Mouse (Mus musculus) midbrain, embryonic 11.5 days (tissue): ENCODE measurements around the gene Irak3. TPM values are rescaled to one million over a fixed set of nuclear protein-coding genes. Genes with fewer than 3 reads are reported as not detected.

Source experiments
- ATAC-seq: fragments of 200-750 bp; cut with Nextera tagmentation; 2 replicates; pipeline ENCODE4 v1.8.0; 2017; ENCODE audit warnings: moderate TSS enrichment, moderate library complexity; ENCODE audit not compliant: low FRiP score
- DNase-seq: peaks from one replicate; pipeline ENCODE4 v3.0.0; 2015; ENCODE audit warnings: low spot score; ENCODE audit errors: missing footprints
- H3K27ac ChIP-seq: fragments of 300-500 bp; sonication (generic); 2 replicates; pipeline ENCODE4 v1.5.1; 2014; ENCODE audit warnings: low read depth, low read length
- H3K27me3 ChIP-seq: fragments of 300-500 bp; sonication (generic); 2 replicates; pipeline ENCODE4 v1.6.1; 2014; ENCODE audit warnings: mild to moderate bottlenecking, low read length, moderate library complexity, mixed read lengths; ENCODE audit not compliant: control insufficient read depth, insufficient read depth
- H3K36me3 ChIP-seq: fragments of 300-500 bp; sonication (generic); 2 replicates; pipeline ENCODE4 v1.6.1; 2014; ENCODE audit warnings: mild to moderate bottlenecking, low read length, moderate library complexity, mixed read lengths; ENCODE audit not compliant: control insufficient read depth, insufficient read depth
- H3K4me1 ChIP-seq: fragments of 300-500 bp; sonication (generic); 2 replicates; pipeline ENCODE4 v1.6.1; 2014; ENCODE audit warnings: low read length; ENCODE audit not compliant: control insufficient read depth, insufficient read depth
- H3K4me2 ChIP-seq: fragments of 300-500 bp; sonication (generic); 2 replicates; pipeline ENCODE4 v1.6.1; 2014; ENCODE audit warnings: mild to moderate bottlenecking, moderate library complexity
- H3K4me3 ChIP-seq: fragments of 300-500 bp; sonication (generic); 2 replicates; pipeline ENCODE4 v1.5.1; 2014; ENCODE audit warnings: low read depth, low read length
- H3K9ac ChIP-seq: fragments of 300-500 bp; sonication (generic); 2 replicates; pipeline ENCODE4 v1.6.1; 2014; ENCODE audit warnings: low read length
- H3K9me3 ChIP-seq: fragments of 300-500 bp; sonication (generic); 2 replicates; pipeline ENCODE4 v1.6.1; 2016; ENCODE audit warnings: low read length; ENCODE audit not compliant: control insufficient read depth
- WGBS: fragments of 180-500 bp; shearing (Covaris S2); extraction: QIAGEN DNeasy Blood & Tissue Kit; methylation state at CpG from one replicate; pipeline ENCODE4 v1.1.7; 2014; 5-methylcytosine and 5-hydroxymethylcytosine counted together
- polyA plus RNA-seq: library from polyadenylated mRNA; unstranded; fragments of >200 nt; fragmentation: Nextera tagmentation; extraction: Ambion mirVana; gene quantifications from 2 replicates; pipeline ENCODE4 v1.2.1, GENCODE M21; 2014

Irak3 gene
- polyA plus RNA-seq, 1 experiment from 2014 or later = 1.2 TPM

DNA sequence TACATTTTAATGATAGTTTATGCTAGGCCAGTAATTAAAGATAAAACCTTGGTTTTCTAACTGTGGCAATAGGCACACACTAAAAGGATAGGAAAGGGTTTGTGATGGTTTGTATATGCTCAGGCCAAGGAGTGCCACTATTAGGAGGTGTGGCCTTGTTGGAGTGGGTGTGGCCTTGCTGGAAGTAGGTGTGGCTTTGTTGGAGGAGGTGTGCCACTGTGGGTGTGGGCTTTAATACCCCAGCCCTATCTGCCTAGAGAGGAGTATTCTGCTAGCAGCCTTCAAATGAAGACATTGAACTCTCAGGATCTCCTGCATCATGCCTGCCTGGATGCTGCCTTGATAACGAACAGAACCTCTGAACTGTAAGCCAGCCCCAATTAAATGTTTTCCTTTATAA, 101.1 kb downstream of the Irak3 start:
- H3K27me3 ChIP-seq = no peaks in the 10 kb centered on the region
- H3K9me3 ChIP-seq = no peaks in the 10 kb centered on the region
- no peak for ATAC-seq
- H3K36me3 ChIP-seq = no peaks in the 10 kb centered on the region
- no peak overlapping the region for H3K4me2 ChIP-seq
- no peak overlapping the region for H3K27ac ChIP-seq
- no peak overlapping the region for H3K9ac ChIP-seq
- WGBS = 87% methylated on average over 1 of the region's 1 CpGs
- H3K4me3 ChIP-seq = no peak overlapping the region
- DNase-seq = no peak
- H3K4me1 ChIP-seq = no peaks in the 10 kb centered on the region

DNA sequence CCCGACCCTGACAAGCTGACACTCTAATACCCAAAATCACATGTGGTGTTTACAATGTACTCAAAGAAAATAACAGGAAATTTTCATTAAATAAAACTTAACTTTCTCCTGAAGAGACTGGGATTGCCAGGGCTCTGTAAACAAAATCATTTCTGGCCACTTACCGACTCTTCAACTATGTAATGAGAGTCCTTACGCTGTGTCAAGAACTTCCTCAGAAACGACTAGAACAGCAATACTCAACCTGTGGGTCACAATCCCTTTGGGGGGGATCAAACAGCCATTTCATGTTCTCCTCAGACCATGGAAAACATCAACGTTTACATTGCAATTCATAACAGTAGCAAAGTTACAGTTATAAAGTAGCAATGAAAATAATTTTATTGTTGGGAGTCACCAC, 104.4 kb downstream of the Irak3 start:
- H3K36me3 ChIP-seq = 0 out of 2 replicates have a peak, but pooled peaks cover 3% of the 10 kb centered on the region
- H3K27me3 ChIP-seq = no peaks in the 10 kb centered on the region
- ATAC-seq = no peak
- H3K4me2 ChIP-seq = no peak overlapping the region
- H3K4me3 ChIP-seq = no peak overlapping the region
- H3K9me3 ChIP-seq = no peaks in the 10 kb centered on the region
- H3K27ac ChIP-seq = no peak overlapping the region
- DNase-seq = no peak
- H3K4me1 ChIP-seq = no peaks in the 10 kb centered on the region
- WGBS = 88% methylated on average over 5 of the region's 5 CpGs
- H3K9ac ChIP-seq = no peak overlapping the region

DNA sequence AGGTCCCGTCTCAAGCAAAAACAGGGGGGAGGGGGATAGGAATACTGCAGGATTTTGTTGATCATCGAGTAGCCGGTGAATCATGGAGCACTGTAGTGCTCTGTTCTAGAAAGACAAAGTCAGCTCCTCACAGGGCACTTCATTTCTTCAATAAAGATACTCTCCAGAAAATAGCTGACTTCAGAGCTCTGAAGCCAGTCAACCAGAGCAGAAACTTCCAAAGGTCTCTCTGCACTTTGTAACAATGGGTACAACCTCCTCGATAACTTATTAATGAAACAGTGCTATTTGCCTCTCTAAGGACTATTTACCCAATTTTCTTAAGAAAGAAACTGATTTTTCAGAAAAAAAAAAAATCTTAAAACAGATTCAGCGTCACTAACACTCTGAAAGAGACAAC, 106.2 kb downstream of the Irak3 start:
- Histone ChIP-seq H3K4me2 (no peak overlapping the region), H3K4me1 (no peaks in the 10 kb centered on the region), H3K27ac (no peak overlapping the region), H3K27me3 (no peaks in the 10 kb centered on the region), H3K9me3 (no peaks in the 10 kb centered on the region), H3K36me3 (0 out of 2 replicates have a peak, but pooled peaks cover 3% of the 10 kb centered on the region), H3K4me3 (no peak overlapping the region), H3K9ac (no peak overlapping the region)
- ATAC-seq (no peak), DNase-seq (no peak)
- WGBS = 97% methylated on average over 5 of the region's 5 CpGs

DNA sequence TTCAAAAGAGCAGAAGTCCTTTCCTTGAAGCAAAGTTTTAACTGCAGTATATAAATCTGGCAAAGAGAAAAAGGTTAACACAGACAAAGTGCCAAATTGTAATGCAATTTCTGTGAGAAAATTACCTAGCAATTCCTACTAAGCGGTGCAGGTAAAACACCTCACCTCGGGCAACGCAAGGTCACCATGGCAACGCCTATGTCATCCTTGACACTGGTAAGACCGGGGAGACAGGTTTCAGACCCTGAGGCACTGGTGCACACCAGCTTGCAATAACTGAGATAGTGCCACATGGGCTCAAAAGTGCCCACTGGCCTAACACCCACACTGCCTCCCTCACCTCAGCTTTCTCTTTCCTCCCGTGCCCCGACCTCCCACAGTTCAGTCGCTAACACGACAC, 106.8 kb downstream of the Irak3 start:
- Histone ChIP-seq H3K4me3 (no peak overlapping the region), H3K36me3 (0 out of 2 replicates have a peak, but pooled peaks cover 3% of the 10 kb centered on the region), H3K27me3 (no peaks in the 10 kb centered on the region), H3K4me1 (no peaks in the 10 kb centered on the region), H3K27ac (no peak overlapping the region), H3K4me2 (no peak overlapping the region), H3K9ac (no peak overlapping the region), H3K9me3 (no peaks in the 10 kb centered on the region)
- 95% methylated on average over 9 of the region's 9 CpGs for WGBS
- no peak for ATAC-seq
- no peak for DNase-seq

DNA sequence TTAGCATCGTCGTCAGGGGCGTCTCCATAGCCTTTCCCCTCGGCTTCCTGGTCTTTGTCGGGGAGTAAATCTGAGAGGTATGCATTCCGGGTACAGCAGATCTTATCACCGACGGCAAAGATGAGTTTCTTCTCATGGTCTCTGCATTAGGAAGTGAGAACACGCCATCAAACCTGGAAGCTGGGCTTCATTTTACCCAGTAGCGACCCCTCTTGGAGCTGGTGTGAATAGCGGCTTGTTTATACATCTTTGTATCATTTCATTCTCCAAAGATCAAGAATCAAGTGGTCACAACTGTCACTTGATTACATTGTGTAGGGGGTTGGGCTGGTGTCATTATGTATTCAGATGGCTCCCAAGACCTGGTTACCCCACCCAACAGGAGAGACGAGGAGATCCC, 109.4 kb downstream of the Irak3 start:
- no peak overlapping the region for H3K27ac ChIP-seq
- H3K9ac ChIP-seq = no peak overlapping the region
- H3K27me3 ChIP-seq = no peaks in the 10 kb centered on the region
- H3K36me3 ChIP-seq = peaks cover 3% of the 10 kb centered on the region; the same call in 1 of the 2 replicates
- no peak for DNase-seq
- no peak for ATAC-seq
- no peaks in the 10 kb centered on the region for H3K9me3 ChIP-seq
- H3K4me3 ChIP-seq = no peak overlapping the region
- no peaks in the 10 kb centered on the region for H3K4me1 ChIP-seq
- no peak overlapping the region for H3K4me2 ChIP-seq
- WGBS = 92% methylated on average over 12 of the region's 12 CpGs

Other genes starting within 250 kb of the Irak3 start
- gene Helb, start 89.1 kb downstream of the Irak3 start, polyA plus RNA-seq = 3.7 and 4.2 TPM in 2 replicates
- gene Tmbim4, start 540 bp downstream of the Irak3 start, polyA plus RNA-seq = 83.1 and 88.4 TPM in 2 replicates
- gene Llph, start 24.9 kb upstream of the Irak3 start, polyA plus RNA-seq = 53.7 and 58.3 TPM in 2 replicates